Mouse (Mus musculus) stomach, postnatal 0 days (tissue): ENCODE results near the gene Fam122a.

ENCODE experiments used
- CTCF ChIP-seq: IDR thresholded peaks from 2 replicates; pipeline ENCODE4 v1.5.1; 2016; ENCODE audit warnings: antibody characterized with exemption, low read depth, mild to moderate bottlenecking, moderate library complexity
- EP300 ChIP-seq: optimal IDR thresholded peaks from 2 replicates; pipeline ENCODE3; 2016; ENCODE audit warnings: antibody characterized with exemption

- TF ChIP-seq CTCF = no peak
- TF ChIP-seq EP300 = no peak
Measured at GRCm38 (mm10) chr19:24439715-24440114, 37.4 kb downstream of the Fam122a start.
